Mouse (Mus musculus): ENCODE measurements at regions not wholly inside any gene's neighbourhood (a gene's known extent, or its start where the extent isn't known, plus 50 kb on each side); places are given as distances from the start of the nearest gene placed in this dataset.

- H3K4me1 ChIP-seq (ENCODE audit: insufficient read depth, low read length), result no peaks in the 10 kb centered on the region
- WGBS, result 51% methylated on average over 5 of the region's 5 CpGs
- no peak for TF ChIP-seq CTCF (IDR thresholded peaks at IDR 0.05; ENCODE audit: low read depth)
Measured at GRCm38 (mm10) chr5:47276231-47277195, 706.4 kb upstream of the Slit2 start.

GRCm38 (mm10) chr5:47279630-47280029, 703.3 kb upstream of the Slit2 start:
- 86% methylated on average over 3 of the region's 3 CpGs for WGBS
- ATAC-seq, result no peak

More at GRCm38 (mm10) chr5:47276231-47277195, 706.4 kb upstream of the Slit2 start:
- Histone ChIP-seq H3K4me3 (ENCODE audit: low read length) (no peak overlapping the region), H3K9ac (replicated peaks; ENCODE audit: low read length) (no peak overlapping the region), H3K36me3 (ENCODE audit: insufficient read depth, low read length) (no peaks in the 10 kb centered on the region), H3K27ac (no peak overlapping the region), H3K9me3 (ENCODE audit: low read length) (no peaks in the 10 kb centered on the region), H3K4me2 (ENCODE audit: low read depth, low read length) (no peak overlapping the region), H3K27me3 (ENCODE audit: insufficient read depth, low read length) (no peaks in the 10 kb centered on the region)
- DNase-seq (ENCODE audit: low spot score) (no peak), ATAC-seq (no peak)

GRCm38 (mm10) chr5:47299602-47300001, 683.3 kb upstream of the Slit2 start:
- no peak for DNase-seq (ENCODE audit: low spot score)

More at GRCm38 (mm10) chr5:47279630-47280029, 703.3 kb upstream of the Slit2 start:
- no peak for TF ChIP-seq CTCF (IDR thresholded peaks at IDR 0.05; ENCODE audit: low read depth)
- Histone ChIP-seq H3K36me3 (ENCODE audit: insufficient read depth, low read length) (no peaks in the 10 kb centered on the region), H3K9ac (replicated peaks; ENCODE audit: low read length) (no peak overlapping the region), H3K4me3 (ENCODE audit: low read length) (no peak overlapping the region), H3K27me3 (ENCODE audit: insufficient read depth, low read length) (no peaks in the 10 kb centered on the region), H3K4me1 (ENCODE audit: insufficient read depth, low read length) (no peaks in the 10 kb centered on the region), H3K4me2 (ENCODE audit: low read depth, low read length) (no peak overlapping the region), H3K9me3 (ENCODE audit: low read length) (no peaks in the 10 kb centered on the region), H3K27ac (no peak overlapping the region)
- DNase-seq (ENCODE audit: low spot score), result no peak

GRCm38 (mm10) chr5:47317506-47317905, 665.4 kb upstream of the Slit2 start:
- Histone ChIP-seq H3K9me3 (ENCODE audit: low read length) (no peaks in the 10 kb centered on the region), H3K27ac (no peak overlapping the region), H3K4me2 (ENCODE audit: low read depth, low read length) (no peak overlapping the region), H3K36me3 (ENCODE audit: insufficient read depth, low read length) (no peaks in the 10 kb centered on the region), H3K4me3 (ENCODE audit: low read length) (no peak overlapping the region), H3K27me3 (ENCODE audit: insufficient read depth, low read length) (no peaks in the 10 kb centered on the region), H3K9ac (replicated peaks; ENCODE audit: low read length) (no peak overlapping the region), H3K4me1 (ENCODE audit: insufficient read depth, low read length) (no peaks in the 10 kb centered on the region)
- DNase-seq (ENCODE audit: low spot score) (peak; percentile 74), ATAC-seq (peak; percentile 93)
- 54% methylated on average over 4 of the region's 4 CpGs for WGBS
- TF ChIP-seq CTCF (IDR thresholded peaks at IDR 0.05; ENCODE audit: low read depth), result no peak

More at GRCm38 (mm10) chr5:47299602-47300001, 683.3 kb upstream of the Slit2 start:
- H3K4me2 ChIP-seq (ENCODE audit: low read depth, low read length), result no peak overlapping the region
- no peaks in the 10 kb centered on the region for H3K9me3 ChIP-seq (ENCODE audit: low read length)
- no peak overlapping the region for H3K9ac ChIP-seq (replicated peaks; ENCODE audit: low read length)
- H3K4me3 ChIP-seq (ENCODE audit: low read length), result no peak overlapping the region
- no peak overlapping the region for H3K27ac ChIP-seq
- no peak for TF ChIP-seq CTCF (IDR thresholded peaks at IDR 0.05; ENCODE audit: low read depth)
- no peaks in the 10 kb centered on the region for H3K36me3 ChIP-seq (ENCODE audit: insufficient read depth, low read length)
- H3K4me1 ChIP-seq (ENCODE audit: insufficient read depth, low read length), result no peaks in the 10 kb centered on the region
- 84% methylated on average over 4 of the region's 4 CpGs for WGBS
- no peak for ATAC-seq
- no peaks in the 10 kb centered on the region for H3K27me3 ChIP-seq (ENCODE audit: insufficient read depth, low read length)

GRCm38 (mm10) chr5:47318147-47318546, 664.8 kb upstream of the Slit2 start:
- Histone ChIP-seq H3K27ac (no peak overlapping the region), H3K4me3 (ENCODE audit: low read length) (no peak overlapping the region), H3K27me3 (ENCODE audit: insufficient read depth, low read length) (no peaks in the 10 kb centered on the region), H3K4me1 (ENCODE audit: insufficient read depth, low read length) (no peaks in the 10 kb centered on the region), H3K9ac (replicated peaks; ENCODE audit: low read length) (no peak overlapping the region), H3K36me3 (ENCODE audit: insufficient read depth, low read length) (no peaks in the 10 kb centered on the region), H3K9me3 (ENCODE audit: low read length) (no peaks in the 10 kb centered on the region), H3K4me2 (ENCODE audit: low read depth, low read length) (no peak overlapping the region)
- TF ChIP-seq CTCF (IDR thresholded peaks at IDR 0.05; ENCODE audit: low read depth), result no peak
- ATAC-seq (peak; percentile 35; the same call in 1 of the 2 replicates), DNase-seq (ENCODE audit: low spot score) (no peak)
- 70% methylated on average over 1 of the region's 1 CpGs for WGBS

- no peak overlapping the region for H3K9ac ChIP-seq (replicated peaks; ENCODE audit: low read length)
- DNase-seq (ENCODE audit: low spot score) (no peak), ATAC-seq (no peak)
- H3K9me3 ChIP-seq (ENCODE audit: low read length), result no peaks in the 10 kb centered on the region
- H3K27ac ChIP-seq, result no peak overlapping the region
- no peaks in the 10 kb centered on the region for H3K36me3 ChIP-seq (ENCODE audit: insufficient read depth, low read length)
- WGBS, result 75% methylated on average over 2 of the region's 2 CpGs
- TF ChIP-seq CTCF (IDR thresholded peaks at IDR 0.05; ENCODE audit: low read depth), result no peak
- no peaks in the 10 kb centered on the region for H3K27me3 ChIP-seq (ENCODE audit: insufficient read depth, low read length)
- H3K4me1 ChIP-seq (ENCODE audit: insufficient read depth, low read length), result no peaks in the 10 kb centered on the region
- no peak overlapping the region for H3K4me3 ChIP-seq (ENCODE audit: low read length)
- no peak overlapping the region for H3K4me2 ChIP-seq (ENCODE audit: low read depth, low read length)
Measured at GRCm38 (mm10) chr5:47322511-47323167, 660.3 kb upstream of the Slit2 start.

Data from hindbrain, postnatal 0 days (tissue).